Mouse (Mus musculus): ENCODE measurements at regions not wholly inside any gene's neighbourhood (a gene's known extent, or its start where the extent isn't known, plus 50 kb on each side); places are given as distances from the start of the nearest gene placed in this dataset.

- no peak for TF ChIP-seq MAFK (IDR thresholded peaks at IDR 0.05; ENCODE audit: insufficient read depth, low read depth, low read length)
- TF ChIP-seq HCFC1 (IDR thresholded peaks at IDR 0.05; ENCODE audit: borderline replicate concordance, insufficient read depth, low read length) = no peak
- TF ChIP-seq ZC3H11A (IDR thresholded peaks at IDR 0.05; ENCODE audit: borderline replicate concordance, low read depth, low read length) = no peak
- no peak for TF ChIP-seq ZNF384 (IDR thresholded peaks at IDR 0.05; ENCODE audit: low read depth, low read length)
Measured at GRCm38 (mm10) chr9:61517906-61518305, 145.7 kb downstream of the Tle3 start.
